Mouse (Mus musculus): ENCODE results near the gene Cat.

GRCm38 (mm10) chr2:103425456-103426063 is 59.4 kb downstream of the Cat start:
- TF ChIP-seq POLR2A (IDR thresholded peaks at IDR 0.05; ENCODE audit: insufficient read depth, low read length) (no peak), CTCF (IDR thresholded peaks at IDR 0.05; ENCODE audit: low read depth, low read length) (no peak), EP300 (IDR thresholded peaks at IDR 0.05; ENCODE audit: insufficient read depth, low read depth, low read length) (no peak)

All from ES-Bruce4 (cell line).